Mouse (Mus musculus): Measurements from ENCODE around the gene Smg9. TPM values are rescaled to one million over a fixed set of nuclear protein-coding genes. Genes with fewer than 3 reads are reported as not detected.
A peak's percentile ranks its signal among the peaks of the same experiment; 100 is the strongest.

The Smg9 gene
- polyA plus RNA-seq, 1 experiment from 2014 or later, result 24.5 TPM

GRCm38 (mm10) chr7:24423107-24423763 lies 23.8 kb downstream of the Smg9 start:
- Histone ChIP-seq H3K4me1 (ENCODE audit: insufficient read depth) (no peaks in the 10 kb centered on the region), H3K36me3 (ENCODE audit: insufficient read depth) (peaks cover 17% of the 10 kb centered on the region), H3K27me3 (ENCODE audit: insufficient read depth, low read length) (no peaks in the 10 kb centered on the region), H3K4me3 (ENCODE audit: low read depth, low read length) (no peak overlapping the region), H3K9me3 (ENCODE audit: low read depth, low read length) (no peaks in the 10 kb centered on the region), H3K27ac (ENCODE audit: low read depth) (no peak overlapping the region), H3K9ac (no peak overlapping the region), H3K4me2 (no peak overlapping the region)
- no peak for DNase-seq
- no peak for TF ChIP-seq CTCF (IDR thresholded peaks at IDR 0.05; ENCODE audit: low read depth)
- WGBS, result 76% methylated on average over 15 of the region's 15 CpGs
- ATAC-seq (ENCODE audit: insufficient read depth), result no peak

- H3K4me3 ChIP-seq (ENCODE audit: low read depth, low read length), result no peak overlapping the region
- H3K27me3 ChIP-seq (ENCODE audit: insufficient read depth, low read length), result no peaks in the 10 kb centered on the region
- H3K9ac ChIP-seq, result no peak overlapping the region
- peaks cover 17% of the 10 kb centered on the region for H3K36me3 ChIP-seq (ENCODE audit: insufficient read depth)
- no peak for TF ChIP-seq CTCF (IDR thresholded peaks at IDR 0.05; ENCODE audit: low read depth)
- DNase-seq, result peak; percentile 72
- peak; percentile 36; the same call in 1 of the 2 replicates for ATAC-seq (ENCODE audit: insufficient read depth)
- H3K9me3 ChIP-seq (ENCODE audit: low read depth, low read length), result no peaks in the 10 kb centered on the region
- H3K4me1 ChIP-seq (ENCODE audit: insufficient read depth), result no peaks in the 10 kb centered on the region
- no peak overlapping the region for H3K4me2 ChIP-seq
- H3K27ac ChIP-seq (ENCODE audit: low read depth), result no peak overlapping the region
- WGBS, result 62% methylated on average over 12 of the region's 12 CpGs
Observed at GRCm38 (mm10) chr7:24423956-24424732, 24.7 kb downstream of the Smg9 start.

- Histone ChIP-seq H3K27me3 (ENCODE audit: insufficient read depth, low read length) (no peaks in the 10 kb centered on the region), H3K27ac (ENCODE audit: low read depth) (no peak overlapping the region), H3K4me1 (ENCODE audit: insufficient read depth) (no peaks in the 10 kb centered on the region), H3K4me2 (no peak overlapping the region), H3K9me3 (ENCODE audit: low read depth, low read length) (no peaks in the 10 kb centered on the region), H3K9ac (no peak overlapping the region), H3K4me3 (ENCODE audit: low read depth, low read length) (no peak overlapping the region), H3K36me3 (ENCODE audit: insufficient read depth) (peaks cover 13% of the 10 kb centered on the region)
- ATAC-seq (ENCODE audit: insufficient read depth), result no peak
- WGBS, result 79% methylated on average over 9 of the region's 9 CpGs
- TF ChIP-seq CTCF (IDR thresholded peaks at IDR 0.05; ENCODE audit: low read depth), result no peak
- no peak for DNase-seq
Observed at GRCm38 (mm10) chr7:24425919-24426318, 26.5 kb downstream of the Smg9 start.

GRCm38 (mm10) chr7:24427168-24427567 lies 27.7 kb downstream of the Smg9 start:
- H3K9ac ChIP-seq, result no peak overlapping the region
- no peak overlapping the region for H3K4me3 ChIP-seq (ENCODE audit: low read depth, low read length)
- no peak overlapping the region for H3K27ac ChIP-seq (ENCODE audit: low read depth)
- WGBS, result 96% methylated on average over 8 of the region's 8 CpGs
- peaks cover 3% of the 10 kb centered on the region; the same call in 1 of the 2 replicates for H3K4me1 ChIP-seq (ENCODE audit: insufficient read depth)
- H3K4me2 ChIP-seq, result no peak overlapping the region
- no peak for DNase-seq
- peaks cover 2% of the 10 kb centered on the region; the same call in 1 of the 2 replicates for H3K27me3 ChIP-seq (ENCODE audit: insufficient read depth, low read length)
- no peaks in the 10 kb centered on the region for H3K9me3 ChIP-seq (ENCODE audit: low read depth, low read length)
- TF ChIP-seq CTCF (IDR thresholded peaks at IDR 0.05; ENCODE audit: low read depth), result no peak
- ATAC-seq (ENCODE audit: insufficient read depth), result no peak
- peaks cover 3% of the 10 kb centered on the region; the same call in 1 of the 2 replicates for H3K36me3 ChIP-seq (ENCODE audit: insufficient read depth)

- peaks cover 14% of the 10 kb centered on the region for H3K27me3 ChIP-seq (ENCODE audit: insufficient read depth, low read length)
- TF ChIP-seq CTCF (IDR thresholded peaks at IDR 0.05; ENCODE audit: low read depth), result no peak
- DNase-seq, result no peak
- no peak overlapping the region for H3K4me2 ChIP-seq
- H3K27ac ChIP-seq (ENCODE audit: low read depth), result no peak overlapping the region
- no peak for ATAC-seq (ENCODE audit: insufficient read depth)
- H3K4me3 ChIP-seq (ENCODE audit: low read depth, low read length), result no peak overlapping the region
- H3K4me1 ChIP-seq (ENCODE audit: insufficient read depth), result peaks cover 3% of the 10 kb centered on the region; the same call in 1 of the 2 replicates
- no peak overlapping the region for H3K9ac ChIP-seq
- 84% methylated on average over 5 of the region's 5 CpGs for WGBS
- no peaks in the 10 kb centered on the region for H3K36me3 ChIP-seq (ENCODE audit: insufficient read depth)
- H3K9me3 ChIP-seq (ENCODE audit: low read depth, low read length), result no peaks in the 10 kb centered on the region; the same call in 1 of the 2 replicates
Observed at GRCm38 (mm10) chr7:24428725-24429124, 29.3 kb downstream of the Smg9 start.

- Histone ChIP-seq H3K4me1 (ENCODE audit: insufficient read depth) (peaks cover 3% of the 10 kb centered on the region; the same call in 1 of the 2 replicates), H3K27ac (ENCODE audit: low read depth) (no peak overlapping the region), H3K9me3 (ENCODE audit: low read depth, low read length) (no peaks in the 10 kb centered on the region; the same call in 1 of the 2 replicates), H3K9ac (no peak overlapping the region), H3K4me2 (no peak overlapping the region), H3K27me3 (ENCODE audit: insufficient read depth, low read length) (peaks cover 14% of the 10 kb centered on the region), H3K4me3 (ENCODE audit: low read depth, low read length) (no peak overlapping the region), H3K36me3 (ENCODE audit: insufficient read depth) (no peaks in the 10 kb centered on the region)
- no peak for TF ChIP-seq CTCF (IDR thresholded peaks at IDR 0.05; ENCODE audit: low read depth)
- 47% methylated on average over 16 of the region's 16 CpGs for WGBS
- peak; percentile 23 for DNase-seq
- no peak for ATAC-seq (ENCODE audit: insufficient read depth)
Observed at GRCm38 (mm10) chr7:24429413-24430112, 30.1 kb downstream of the Smg9 start.
